Mouse (Mus musculus) thymus, adult 2 months (tissue): ENCODE data around the gene Rab26.

Source experiments
- CTCF ChIP-seq: fragments of 200-500 bp; IDR thresholded peaks from 2 replicates; pipeline ENCODE4 v1.5.1; 2012; ENCODE audit warnings: mild to moderate bottlenecking, control low read depth, low read length, moderate library complexity, borderline replicate concordance; ENCODE audit not compliant: control insufficient read depth, poor library complexity, insufficient read depth; ENCODE audit errors: extremely low read depth
- POLR2A ChIP-seq: fragments of 200-500 bp; IDR thresholded peaks from 2 replicates; pipeline ENCODE4 v1.6.1; 2012; ENCODE audit warnings: mild to moderate bottlenecking, low read length, control low read depth, moderate library complexity; ENCODE audit not compliant: control insufficient read depth, poor library complexity, insufficient read depth; ENCODE audit errors: extremely low read depth

- TF ChIP-seq CTCF: no peak
- TF ChIP-seq POLR2A: no peak
Measured at GRCm38 (mm10) chr17:24559146-24559545, 25.1 kb upstream of the Rab26 start.
